Mouse (Mus musculus) midbrain, embryonic 10.5 days (tissue): Measurements from ENCODE around the gene Mark4. TPM values are rescaled to one million over a fixed set of nuclear protein-coding genes. Genes with fewer than 3 reads are reported as not detected.
A peak's percentile ranks its signal among the peaks of the same experiment; 100 is the strongest.

Source experiments
- DNase-seq: peaks from one replicate; pipeline ENCODE4 v3.0.0-alpha.2; 2017; ENCODE audit warnings: low spot score
- H3K27ac ChIP-seq: fragments of 300-500 bp; sonication (generic); replicated peaks from 2 replicates; pipeline ENCODE4 v1.5.1; 2016; ENCODE audit warnings: mild to moderate bottlenecking
- H3K27me3 ChIP-seq: fragments of 300-500 bp; sonication (generic); 2 replicates; pipeline ENCODE4 v1.6.1; 2016; ENCODE audit warnings: low read depth, mild to moderate bottlenecking; ENCODE audit not compliant: poor library complexity, severe bottlenecking
- H3K36me3 ChIP-seq: fragments of 300-500 bp; sonication (generic); 2 replicates; pipeline ENCODE4 v1.6.1; 2016; ENCODE audit warnings: mild to moderate bottlenecking, moderate library complexity
- H3K4me1 ChIP-seq: fragments of 300-500 bp; sonication (generic); 2 replicates; pipeline ENCODE4 v1.6.1; 2016
- H3K4me3 ChIP-seq: fragments of 300-500 bp; sonication (generic); 2 replicates; pipeline ENCODE4 v1.5.1; 2016; ENCODE audit warnings: mild to moderate bottlenecking, moderate library complexity
- H3K9me3 ChIP-seq: fragments of 300-500 bp; sonication (generic); replicated peaks from 2 replicates; pipeline ENCODE4 v1.6.1; 2016; ENCODE audit warnings: mild to moderate bottlenecking
- WGBS: fragments of 180-500 bp; shearing (Covaris S2); methylation state at CpG from one replicate; pipeline ENCODE4 v1.1.7; 2016; 5-methylcytosine and 5-hydroxymethylcytosine counted together
- polyA plus RNA-seq: library from polyadenylated mRNA; unstranded; fragments of >200 nt; fragmentation: Nextera tagmentation; extraction: Ambion mirVana; gene quantifications from 2 replicates; pipeline ENCODE4 v1.2.1, GENCODE M21; 2016

Gene Mark4
- polyA plus RNA-seq = 8.0 and 8.4 TPM in 2 replicates

DNA sequence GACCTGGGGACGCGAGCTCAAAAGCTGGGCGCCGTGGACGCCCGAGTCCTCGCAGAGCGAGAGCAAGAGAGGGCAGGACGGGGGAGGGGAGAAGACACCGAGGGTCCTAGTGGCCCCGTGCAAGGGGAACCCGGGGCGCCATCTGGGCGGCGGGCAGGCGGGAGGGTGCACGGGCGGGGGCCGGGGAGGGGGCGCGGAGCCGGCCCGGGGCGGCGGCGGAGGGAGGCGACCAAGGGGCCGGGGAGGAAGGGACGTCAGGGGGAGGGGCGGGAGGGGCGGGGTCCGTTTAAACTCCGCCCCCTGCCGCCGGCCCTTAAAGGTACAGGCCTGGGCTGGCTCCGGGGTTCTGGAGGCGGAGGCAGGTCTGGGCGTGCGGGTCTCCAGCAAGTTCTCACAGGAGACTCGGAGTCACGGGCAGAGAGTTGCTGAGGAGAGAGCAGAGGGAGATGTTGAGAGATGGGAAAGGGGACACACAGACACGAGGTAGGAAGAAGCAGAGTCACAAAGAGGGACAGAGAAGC lies at the start of gene Mark4:
Gene Mark4, minus strand, starts transcription at position 231 of the 521 bp plus-strand sequence.
- under 1% methylated on average over 29 of the region's 42 CpGs for WGBS
- Histone ChIP-seq H3K9me3 (no peaks in the 10 kb centered on the region), H3K27me3 (peaks cover 9% of the 10 kb centered on the region), H3K4me3 (peak within 1 kb of the TSS; percentile 98), H3K4me1 (peaks cover 45% of the 10 kb centered on the region), H3K36me3 (peaks cover 31% of the 10 kb centered on the region), H3K27ac (peak within 1 kb of the TSS; percentile 92)
- peak; percentile 89 for DNase-seq

DNA sequence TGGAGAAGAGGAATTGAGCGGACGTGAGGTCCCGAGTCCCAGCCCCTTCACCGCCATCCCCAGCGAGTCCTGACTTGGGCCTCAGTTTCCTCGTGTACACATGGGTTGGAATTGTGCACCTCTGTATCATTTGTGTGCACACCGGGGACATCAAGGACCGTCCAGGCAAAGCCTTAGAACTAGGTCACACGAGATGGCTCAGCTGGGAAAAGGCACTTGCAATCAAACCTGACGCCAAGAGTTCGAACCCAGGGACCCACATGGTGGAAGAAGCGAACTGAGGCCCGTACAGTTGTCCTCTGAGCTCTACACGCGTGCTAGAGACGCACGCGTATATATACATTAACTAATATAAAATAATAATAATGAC lies 49.0 kb upstream of the Mark4 start:
- no peaks in the 10 kb centered on the region for H3K9me3 ChIP-seq
- H3K4me3 ChIP-seq = peak overlapping the region; percentile 87
- H3K27ac ChIP-seq = peak overlapping the region; percentile 95
- H3K36me3 ChIP-seq = peaks cover 6% of the 10 kb centered on the region; the same call in 1 of the 2 replicates
- H3K27me3 ChIP-seq = no peaks in the 10 kb centered on the region
- WGBS = 5% methylated on average over 18 of the region's 18 CpGs
- no peak for DNase-seq
- H3K4me1 ChIP-seq = peaks cover 39% of the 10 kb centered on the region

GRCm38 (mm10) chr7:19506969-19507611 lies 48.5 kb upstream of the Mark4 start:
- Histone ChIP-seq H3K27me3 (no peaks in the 10 kb centered on the region), H3K9me3 (no peaks in the 10 kb centered on the region), H3K36me3 (peaks cover 6% of the 10 kb centered on the region; the same call in 1 of the 2 replicates), H3K4me1 (peaks cover 39% of the 10 kb centered on the region), H3K4me3 (peak overlapping the region; percentile 87), H3K27ac (peak overlapping the region; percentile 95)
- peak; percentile 80 for DNase-seq
- 1% methylated on average over 71 of the region's 71 CpGs for WGBS

DNA sequence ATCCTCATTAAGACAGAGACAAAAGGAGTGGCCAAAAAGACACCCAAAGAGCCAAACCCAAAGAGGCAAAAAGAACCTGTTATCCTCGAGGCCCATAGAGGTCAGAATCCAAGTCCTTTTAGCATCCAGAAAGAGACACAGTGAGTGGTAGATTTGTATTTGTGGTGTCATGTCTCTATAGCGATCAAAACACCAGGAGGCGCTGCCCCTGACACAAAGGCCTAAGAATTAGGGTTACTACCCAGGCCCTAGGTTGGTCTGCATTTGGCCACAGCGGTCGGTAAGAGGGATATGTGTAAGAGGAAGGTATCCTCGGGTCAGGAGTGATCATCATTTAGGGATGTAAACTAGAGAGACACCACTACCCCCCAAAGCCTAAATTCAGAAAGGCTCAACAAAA lies 47.7 kb upstream of the Mark4 start:
- DNase-seq = no peak
- no peaks in the 10 kb centered on the region for H3K27me3 ChIP-seq
- 23% methylated on average over 6 of the region's 6 CpGs for WGBS
- no peak overlapping the region for H3K27ac ChIP-seq
- peaks cover 37% of the 10 kb centered on the region for H3K4me1 ChIP-seq
- H3K36me3 ChIP-seq = peaks cover 5% of the 10 kb centered on the region; the same call in 1 of the 2 replicates
- H3K4me3 ChIP-seq = peak overlapping the region; percentile 87
- no peaks in the 10 kb centered on the region for H3K9me3 ChIP-seq

DNA sequence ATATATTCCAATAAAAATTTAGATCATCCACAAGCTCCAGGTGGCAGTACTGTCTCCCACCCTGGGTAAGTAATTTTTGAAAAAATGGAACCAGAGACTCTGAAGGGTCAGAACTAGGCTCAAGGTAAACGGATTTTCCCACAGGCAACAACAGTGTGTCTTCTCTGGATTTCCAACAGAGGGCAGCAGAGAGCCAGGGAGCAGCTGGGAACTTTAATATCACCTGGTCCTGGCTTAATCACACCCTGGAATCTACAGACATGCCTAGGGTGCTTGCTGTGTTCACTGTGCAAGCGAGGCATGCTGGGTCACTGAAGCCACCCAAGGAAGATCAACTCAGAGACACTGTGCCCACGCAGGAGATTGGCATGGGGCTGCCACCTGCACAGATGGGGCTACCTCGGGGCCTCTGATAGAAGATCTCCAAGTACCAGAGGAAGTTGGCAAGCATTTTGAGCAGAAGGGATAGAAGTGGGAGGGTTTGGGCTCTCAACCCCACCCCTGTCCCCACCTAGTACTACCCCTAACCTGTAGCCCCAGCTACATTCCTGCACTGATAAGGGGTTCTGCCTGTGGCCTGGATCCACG lies 45.0 kb upstream of the Mark4 start:
- WGBS = 40% methylated on average over 5 of the region's 5 CpGs
- H3K4me1 ChIP-seq = peaks cover 24% of the 10 kb centered on the region
- H3K27me3 ChIP-seq = no peaks in the 10 kb centered on the region
- peak; percentile 45 for DNase-seq
- no peaks in the 10 kb centered on the region for H3K9me3 ChIP-seq
- H3K27ac ChIP-seq = no peak overlapping the region
- no peaks in the 10 kb centered on the region for H3K36me3 ChIP-seq
- no peak overlapping the region for H3K4me3 ChIP-seq

DNA sequence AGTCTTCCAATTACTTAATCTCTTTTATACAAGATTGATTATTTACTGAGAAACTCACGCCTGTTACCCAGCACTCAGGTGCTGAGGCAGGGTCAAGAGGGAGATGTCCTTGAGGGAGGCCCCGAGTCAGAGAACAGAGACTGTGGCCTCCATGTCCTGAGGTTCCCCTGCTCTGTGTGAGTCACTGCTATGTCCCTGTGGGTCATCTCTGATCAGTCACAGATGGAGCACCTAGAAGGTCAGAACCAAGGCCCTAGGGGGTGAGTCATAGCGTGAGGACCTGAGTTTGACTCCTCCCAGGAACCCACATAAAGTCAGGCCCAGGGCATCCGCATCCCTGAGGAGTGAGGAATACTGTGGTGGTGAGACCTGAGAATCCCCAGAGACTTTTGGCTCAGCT lies 43.0 kb upstream of the Mark4 start:
- DNase-seq = no peak
- no peaks in the 10 kb centered on the region for H3K9me3 ChIP-seq
- no peaks in the 10 kb centered on the region for H3K36me3 ChIP-seq
- H3K27me3 ChIP-seq = no peaks in the 10 kb centered on the region
- no peak overlapping the region for H3K4me3 ChIP-seq
- WGBS = 81% methylated on average over 4 of the region's 4 CpGs
- H3K27ac ChIP-seq = no peak overlapping the region
- H3K4me1 ChIP-seq = peaks cover 11% of the 10 kb centered on the region

DNA sequence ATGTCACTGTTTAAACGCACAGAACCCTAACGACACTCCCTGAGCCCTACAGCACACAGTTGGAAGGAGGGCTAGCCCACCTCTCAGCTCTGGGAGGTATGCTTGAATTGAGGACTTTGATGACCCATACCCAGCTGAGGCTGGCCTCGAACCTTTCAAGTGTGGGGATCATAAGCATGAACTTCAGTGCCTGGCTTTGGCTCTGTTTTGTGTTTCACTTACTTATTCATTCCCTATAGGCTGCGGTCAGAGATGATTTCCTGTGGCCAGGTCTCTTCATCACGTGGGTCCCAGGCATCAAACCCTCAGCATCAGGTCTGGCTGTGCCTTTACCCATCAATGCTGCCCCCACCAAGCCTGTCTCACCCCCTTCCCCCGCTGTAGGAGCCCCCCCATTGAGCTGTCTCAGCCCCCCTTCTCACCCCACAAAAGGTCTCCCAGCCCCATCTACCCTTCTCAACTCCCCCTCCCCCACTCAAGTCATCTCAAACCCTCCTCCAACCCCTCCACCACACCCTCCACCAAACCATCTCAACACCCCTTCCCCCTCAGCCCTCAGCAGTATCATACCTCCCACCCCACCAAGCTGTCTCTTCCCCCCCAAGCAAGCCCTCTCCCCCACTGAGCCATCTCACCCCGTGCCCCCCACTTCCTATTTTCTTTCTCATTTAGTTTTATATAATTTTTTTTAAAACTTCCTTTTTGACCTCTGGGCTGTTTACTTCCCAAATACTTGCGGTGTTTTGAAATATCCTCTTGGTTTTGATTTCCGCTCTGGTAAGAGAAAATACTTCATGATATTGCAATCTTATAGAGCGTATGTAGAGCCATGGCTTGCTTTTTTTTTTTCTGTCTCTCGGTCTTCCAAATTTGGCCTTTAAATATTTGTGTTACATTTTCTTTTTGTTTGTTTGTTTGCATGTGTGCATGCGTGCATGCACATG lies 42.1 kb upstream of the Mark4 start:
- Histone ChIP-seq H3K4me1 (peaks cover 12% of the 10 kb centered on the region), H3K36me3 (no peaks in the 10 kb centered on the region), H3K27me3 (no peaks in the 10 kb centered on the region), H3K27ac (no peak overlapping the region), H3K4me3 (no peak overlapping the region), H3K9me3 (no peaks in the 10 kb centered on the region)
- no peak for DNase-seq
- 77% methylated on average over 12 of the region's 12 CpGs for WGBS

- WGBS = 88% methylated on average over 4 of the region's 4 CpGs
- Histone ChIP-seq H3K27me3 (peaks cover 5% of the 10 kb centered on the region), H3K36me3 (no peaks in the 10 kb centered on the region), H3K27ac (no peak overlapping the region), H3K4me3 (no peak overlapping the region), H3K4me1 (peaks cover 8% of the 10 kb centered on the region), H3K9me3 (no peaks in the 10 kb centered on the region)
- no peak for DNase-seq
These were observed 39.7 kb upstream of the Mark4 start for GRCm38 (mm10) chr7:19498326-19498725.

GRCm38 (mm10) chr7:19496214-19496555 lies 37.6 kb upstream of the Mark4 start:
- 75% methylated on average over 5 of the region's 5 CpGs for WGBS
- Histone ChIP-seq H3K36me3 (no peaks in the 10 kb centered on the region), H3K27ac (no peak overlapping the region), H3K4me3 (no peak overlapping the region), H3K4me1 (peaks cover 16% of the 10 kb centered on the region), H3K27me3 (peaks cover 24% of the 10 kb centered on the region), H3K9me3 (no peaks in the 10 kb centered on the region; the same call in 1 of the 2 replicates)
- no peak for DNase-seq

GRCm38 (mm10) chr7:19495521-19496213 lies 37.0 kb upstream of the Mark4 start:
- DNase-seq = no peak
- Histone ChIP-seq H3K4me1 (peaks cover 16% of the 10 kb centered on the region), H3K9me3 (no peaks in the 10 kb centered on the region; the same call in 1 of the 2 replicates), H3K27me3 (peaks cover 29% of the 10 kb centered on the region), H3K27ac (no peak overlapping the region), H3K36me3 (no peaks in the 10 kb centered on the region), H3K4me3 (no peak overlapping the region)
- 74% methylated on average over 20 of the region's 20 CpGs for WGBS

- Histone ChIP-seq H3K4me3 (no peak overlapping the region), H3K27ac (no peak overlapping the region), H3K36me3 (no peaks in the 10 kb centered on the region), H3K27me3 (peaks cover 36% of the 10 kb centered on the region), H3K9me3 (no peaks in the 10 kb centered on the region; the same call in 1 of the 2 replicates), H3K4me1 (peaks cover 16% of the 10 kb centered on the region)
- WGBS = 85% methylated on average over 25 of the region's 25 CpGs
- no peak for DNase-seq
These were observed 36.3 kb upstream of the Mark4 start for GRCm38 (mm10) chr7:19494751-19495474.
